Mouse (Mus musculus) limb, embryonic 13.5 days (tissue): Measurements from ENCODE around the gene Slc25a33. TPM values are rescaled to one million over a fixed set of nuclear protein-coding genes. Genes with fewer than 3 reads are reported as not detected.
A peak's percentile ranks its signal among the peaks of the same experiment; 100 is the strongest.

Experiments used
- ATAC-seq: fragments of 200-750 bp; cut with Nextera tagmentation; 2 replicates; pipeline ENCODE4 v1.8.0; 2017; ENCODE audit warnings: low read depth, moderate number of reproducible peaks, moderate TSS enrichment; ENCODE audit not compliant: low FRiP score
- H3K27ac ChIP-seq: fragments of 300-500 bp; sonication (generic); 2 replicates; pipeline ENCODE4 v1.5.1; 2015; ENCODE audit warnings: inconsistent platforms, mild to moderate bottlenecking, moderate library complexity
- H3K27me3 ChIP-seq: fragments of 300-500 bp; sonication (generic); 2 replicates; pipeline ENCODE4 v1.6.1; 2015; ENCODE audit warnings: mild to moderate bottlenecking, inconsistent platforms
- H3K36me3 ChIP-seq: fragments of 300-500 bp; sonication (generic); 2 replicates; pipeline ENCODE4 v1.6.1; 2015; ENCODE audit warnings: inconsistent platforms, mild to moderate bottlenecking, moderate library complexity
- H3K4me1 ChIP-seq: fragments of 300-500 bp; sonication (generic); 2 replicates; pipeline ENCODE4 v1.6.1; 2015; ENCODE audit warnings: inconsistent platforms
- H3K4me2 ChIP-seq: fragments of 300-500 bp; sonication (generic); replicated peaks from 2 replicates; pipeline ENCODE4 v1.6.1; 2015; ENCODE audit warnings: inconsistent platforms, mild to moderate bottlenecking, moderate library complexity
- H3K4me3 ChIP-seq: fragments of 300-500 bp; sonication (generic); 2 replicates; pipeline ENCODE4 v1.5.1; 2015; ENCODE audit warnings: moderate library complexity, mild to moderate bottlenecking, inconsistent platforms
- H3K9ac ChIP-seq: fragments of 300-500 bp; sonication (generic); 2 replicates; pipeline ENCODE4 v1.6.1; 2015; ENCODE audit warnings: mild to moderate bottlenecking, inconsistent platforms
- H3K9me3 ChIP-seq: fragments of 300-500 bp; sonication (generic); 2 replicates; pipeline ENCODE4 v1.6.1; 2016; ENCODE audit warnings: inconsistent platforms
- whole genome bisulfite sequencing: fragments of 180-500 bp; shearing (Covaris S2); methylation state at CpG from one replicate; pipeline ENCODE4 v1.1.7; 2015; 5-methylcytosine and 5-hydroxymethylcytosine counted together
- microRNA-seq: library from miRNA; unstranded; fragments of <30 nt; microRNA quantifications from one replicate; pipeline ENCODE4, GENCODE M21; 2016
- polyA plus RNA-seq: library from polyadenylated mRNA; unstranded; fragments of >200 nt; fragmentation: Nextera tagmentation; extraction: Ambion mirVana; gene quantifications from 2 replicates; pipeline ENCODE4 v1.2.1, GENCODE M21; 2015

The Slc25a33 gene
- polyA plus RNA-seq, 1 experiment from 2014 or later = 14.4 TPM

DNA sequence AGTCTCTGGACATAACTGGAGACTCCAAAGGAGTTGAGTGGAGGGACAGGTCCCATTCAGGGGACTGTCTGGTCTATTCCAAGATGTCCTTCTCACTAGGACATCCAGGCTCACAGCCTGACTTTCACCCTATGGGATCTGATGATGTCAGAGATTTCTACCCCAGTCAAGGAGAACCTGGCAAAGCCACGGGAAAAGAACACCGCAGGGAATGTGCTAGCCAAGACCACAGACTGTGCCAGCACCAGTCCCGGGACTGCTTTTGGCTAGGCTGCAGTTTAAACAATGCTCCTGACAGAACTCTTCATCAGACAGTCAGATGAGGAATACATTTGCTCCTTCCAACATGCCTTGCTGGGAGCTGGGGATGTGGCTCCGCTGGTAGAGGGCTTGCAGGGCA is 74.1 kb downstream of the Slc25a33 start:
- Histone ChIP-seq H3K27ac (no peak overlapping the region), H3K9me3 (no peaks in the 10 kb centered on the region), H3K9ac (no peak overlapping the region), H3K4me1 (peaks cover 24% of the 10 kb centered on the region), H3K4me2 (no peak overlapping the region), H3K4me3 (no peak overlapping the region), H3K36me3 (no peaks in the 10 kb centered on the region), H3K27me3 (peaks cover 36% of the 10 kb centered on the region)
- no peak for ATAC-seq
- WGBS = 86% methylated on average over 4 of the region's 4 CpGs

DNA sequence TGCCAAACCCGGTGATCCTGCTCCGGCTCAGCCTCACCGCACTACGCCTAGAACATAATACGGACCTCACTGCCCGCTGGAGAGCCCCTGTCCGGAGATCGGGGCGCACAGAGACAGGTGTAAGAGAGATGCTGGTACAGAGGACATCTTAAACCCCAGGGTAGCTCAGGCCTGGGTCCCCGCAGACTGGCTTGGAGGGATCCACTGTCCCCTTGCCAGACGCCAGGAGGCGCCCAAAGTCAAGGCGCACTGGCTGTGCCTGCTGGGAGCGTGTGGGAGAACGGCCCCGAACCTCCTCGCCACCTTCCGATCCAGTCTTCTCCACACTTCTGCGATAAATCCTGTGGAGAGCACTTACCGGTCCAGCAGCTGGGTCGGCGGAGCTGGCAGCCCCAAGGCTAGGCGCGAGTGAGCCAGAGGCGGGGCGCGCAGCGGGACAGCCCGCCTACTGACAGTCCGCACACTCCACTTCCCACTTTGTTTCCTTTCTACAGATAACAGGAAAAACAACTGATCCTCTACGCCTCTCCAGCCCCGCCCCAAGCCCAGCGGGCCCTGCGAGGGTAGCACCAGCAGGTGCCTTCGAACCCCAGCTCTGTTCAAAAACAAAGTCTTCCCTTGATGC is 75.8 kb downstream of the Slc25a33 start:
- no peaks in the 10 kb centered on the region for H3K9me3 ChIP-seq
- H3K27ac ChIP-seq = no peak overlapping the region
- peaks cover 36% of the 10 kb centered on the region for H3K27me3 ChIP-seq
- peak; percentile 73; the same call in 1 of the 2 replicates for ATAC-seq
- peak overlapping the region; percentile 69 for H3K9ac ChIP-seq
- peak overlapping the region; percentile 80 for H3K4me2 ChIP-seq
- H3K4me1 ChIP-seq = peaks cover 24% of the 10 kb centered on the region
- no peaks in the 10 kb centered on the region for H3K36me3 ChIP-seq
- H3K4me3 ChIP-seq = peak overlapping the region; percentile 50
- 1% methylated on average over 35 of the region's 35 CpGs for WGBS

DNA sequence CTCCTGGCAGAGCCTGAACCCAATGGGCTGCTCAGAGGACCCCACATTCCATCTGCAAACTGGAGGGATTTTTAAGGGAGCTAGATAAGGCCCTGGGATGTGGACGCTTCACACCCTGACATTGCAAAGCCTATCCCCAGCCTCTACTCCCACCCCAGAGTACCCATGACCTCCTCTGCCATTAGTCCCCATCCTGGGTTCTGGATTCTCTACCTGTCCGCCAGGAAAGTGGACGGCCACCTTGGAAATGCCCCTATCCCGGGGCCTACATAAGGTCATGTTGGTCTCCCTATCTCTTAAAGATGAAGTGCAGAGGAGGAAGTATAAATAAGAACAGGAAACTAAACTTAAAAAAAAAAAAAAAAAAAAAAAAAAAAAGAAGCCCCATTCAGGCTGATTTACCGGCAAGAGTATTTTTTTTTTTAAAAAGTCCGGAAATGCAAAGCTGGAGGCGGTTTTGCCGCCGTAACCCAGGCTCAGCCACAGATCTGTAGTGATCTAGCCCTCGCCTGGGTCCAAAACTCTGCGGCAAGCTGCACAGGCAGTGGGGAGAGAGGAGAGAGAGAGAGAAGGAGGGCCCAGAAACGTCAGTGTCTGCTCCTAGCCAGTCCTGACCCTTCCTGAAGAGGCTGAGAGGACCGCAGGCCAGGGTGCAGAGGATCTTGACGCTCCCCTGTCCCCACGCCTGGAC is 76.4 kb downstream of the Slc25a33 start:
- H3K27ac ChIP-seq = no peak overlapping the region
- no peaks in the 10 kb centered on the region for H3K36me3 ChIP-seq
- no peak for ATAC-seq
- peak overlapping the region; percentile 69 for H3K9ac ChIP-seq
- no peaks in the 10 kb centered on the region for H3K9me3 ChIP-seq
- peaks cover 36% of the 10 kb centered on the region for H3K27me3 ChIP-seq
- H3K4me1 ChIP-seq = peaks cover 24% of the 10 kb centered on the region
- WGBS = 23% methylated on average over 15 of the region's 15 CpGs
- peak overlapping the region; percentile 80 for H3K4me2 ChIP-seq
- H3K4me3 ChIP-seq = peak overlapping the region; percentile 50

DNA sequence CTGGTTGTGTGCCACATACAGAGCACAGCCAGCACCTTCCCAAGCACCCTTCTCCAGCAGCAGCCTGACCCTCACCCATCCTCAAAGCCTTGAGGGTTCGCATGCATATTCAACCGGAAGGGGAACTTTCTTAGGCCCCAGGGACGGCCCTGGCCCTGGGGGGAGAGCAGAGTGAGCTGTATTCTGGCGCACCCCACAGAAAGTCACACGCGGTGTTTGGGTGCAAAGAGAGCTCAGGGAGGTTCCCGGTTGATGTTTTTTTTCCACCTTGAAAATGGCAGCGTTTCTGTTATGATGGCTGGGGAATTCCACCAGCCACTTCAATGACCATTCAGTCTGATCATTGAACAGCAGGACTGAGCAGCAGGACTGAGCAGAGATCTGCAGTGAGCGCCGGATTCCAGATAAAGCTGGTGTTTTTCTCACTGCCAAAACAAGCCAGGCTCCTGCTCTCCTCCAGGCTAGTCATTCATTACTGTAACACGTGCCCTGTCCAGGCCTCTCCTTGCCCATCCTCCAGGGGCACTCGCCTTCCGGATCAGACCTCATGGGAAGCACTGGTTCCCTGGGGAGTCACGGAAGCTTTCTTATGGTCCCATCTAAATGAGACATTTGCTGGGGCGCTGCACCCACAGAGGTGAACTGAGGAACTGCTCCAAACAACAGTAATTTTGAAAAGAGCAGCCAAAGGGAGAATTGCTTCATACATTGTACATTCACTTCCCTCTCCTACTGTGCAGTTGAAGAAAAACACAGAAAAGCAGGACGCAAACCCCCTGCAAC is 77.7 kb downstream of the Slc25a33 start:
- Histone ChIP-seq H3K9ac (0 out of 2 replicates have a peak overlapping the region, but pooled peaks have one; percentile 13), H3K4me2 (no peak overlapping the region; the same call in 1 of the 2 replicates), H3K36me3 (no peaks in the 10 kb centered on the region), H3K4me1 (peaks cover 31% of the 10 kb centered on the region), H3K9me3 (no peaks in the 10 kb centered on the region), H3K27me3 (peaks cover 36% of the 10 kb centered on the region), H3K4me3 (no peak overlapping the region), H3K27ac (no peak overlapping the region)
- ATAC-seq = no peak
- WGBS = 30% methylated on average over 16 of the region's 16 CpGs

Small RNA genes within 50 kb of the gene (microRNA-seq; reads per million reads assigned to microRNA genes)
- gene Gm47301 = not detected

Other genes with a start within 250 kb of the Slc25a33 start
- gene Clstn1, start 187.8 kb downstream of the Slc25a33 start, polyA plus RNA-seq = 45.2 and 48.1 TPM in 2 replicates
- 4.7 and 5.0 TPM in 2 replicates for gene Pik3cd, start 71.7 kb downstream of the Slc25a33 start, polyA plus RNA-seq
- gene Tmem201, start 36.2 kb downstream of the Slc25a33 start, polyA plus RNA-seq = 34.7 and 36.2 TPM in 2 replicates
- 18.1 and 22.3 TPM in 2 replicates for gene Spsb1, start 180.8 kb upstream of the Slc25a33 start, polyA plus RNA-seq
- 11.1 and 11.2 TPM in 2 replicates for gene H6pd, start 234.7 kb upstream of the Slc25a33 start, polyA plus RNA-seq